ENCODE assay signal across 9 mouse cellular contexts in genomic region chr12:84038241-84038640, GRCm38 (mm10). TPM values are rescaled to one million over a fixed set of nuclear protein-coding genes. Genes with fewer than 3 reads are reported as not detected.
DNase-seq lines count a peak whose midpoint lies in the region; ATAC-seq and TF ChIP-seq lines count a peak whose summit lies in the region.
"Not testable (repeated sequence)": the region's sequence is repeated elsewhere in the genome, so short reads cannot be mapped to it uniquely, and the experiment has no call there.
"Had no signal": no experiment of that assay in that cellular context is flagged by ENCODE, and none has a peak within 500 bp of the region (broad histone marks: within the 10 kb centered on the region; RNA-seq: fewer than 3 reads in every experiment).

Acot4 (plus strand) TSS chr12:84038379.

- TF ChIP-seq POLR2A in liver, adult 2 months (IDR thresholded peaks at IDR 0.05; ENCODE audit: extremely low read depth, insufficient read depth, low read length), result 0 out of 2 replicates have a peak, but pooled peaks have one; percentile 46

- peak; percentile 69 for ATAC-seq in kidney, embryonic 16.5 days (ENCODE audit: low FRiP score, low TSS enrichment)
- peak; percentile 37; the same call in 1 of the 2 replicates for ATAC-seq in megakaryocyte progenitor cell, adult 5-6 weeks (replicated peaks; ENCODE audit: poor library complexity)

- H3K9ac ChIP-seq in kidney, embryonic 16.5 days (replicated peaks; ENCODE audit: low read length), result peak within 1 kb of the TSS; percentile 70
- H3K9ac ChIP-seq in liver, adult 2 months (ENCODE audit: low read depth, low read length), result peak within 1 kb of the TSS; percentile 89

- H3K4me2 ChIP-seq in kidney, embryonic 16.5 days (replicated peaks; ENCODE audit: low read depth, low read length), result peak within 1 kb of the TSS; percentile 75

- H3K4me3 ChIP-seq in E14TG2a.4 (replicated peaks; ENCODE audit: low read length), result peak within 1 kb of the TSS; percentile 77
- H3K4me3 ChIP-seq in brown adipose tissue, adult 24 weeks (ENCODE audit: insufficient read depth, low read depth, low read length), result peak within 1 kb of the TSS; percentile 68
- H3K4me3 ChIP-seq in forebrain, embryonic 10.5 days, result peak within 1 kb of the TSS; percentile 53
- peak within 1 kb of the TSS; percentile 50 for H3K4me3 ChIP-seq in kidney, embryonic 16.5 days (ENCODE audit: low read length)
- peak within 1 kb of the TSS; percentile 59 for H3K4me3 ChIP-seq in liver, adult 2 months (ENCODE audit: insufficient read depth, low read depth, low read length)

- not testable (repeated sequence) for TF ChIP-seq CTCF in E14TG2a.4 (conservative IDR thresholded peaks at IDR 0.05; ENCODE audit: low read length); liver, adult 2 months (IDR thresholded peaks at IDR 0.05; ENCODE audit: low read depth, low read length)

- peak within 1 kb of the TSS; percentile 52 for H3K27ac ChIP-seq in brown adipose tissue, adult 24 weeks (replicated peaks; ENCODE audit: low read depth, low read length)
- peak within 1 kb of the TSS; percentile 58 for H3K27ac ChIP-seq in forebrain, embryonic 10.5 days
- H3K27ac ChIP-seq in kidney, embryonic 16.5 days (ENCODE audit: low read length), result not testable (repeated sequence)
- peak within 1 kb of the TSS; percentile 80 for H3K27ac ChIP-seq in liver, adult 2 months (replicated peaks; ENCODE audit: insufficient read depth, low read depth, low read length)

- H3K9me3 ChIP-seq in E14TG2a.4 (ENCODE audit: low read length); kidney, embryonic 16.5 days (ENCODE audit: low read length): not testable (repeated sequence)
- H3K9me3 ChIP-seq in forebrain, embryonic 10.5 days, result peaks cover 16% of the 10 kb centered on the region

- H3K36me3 ChIP-seq in E14TG2a.4 (ENCODE audit: insufficient read depth, low read length); forebrain, embryonic 10.5 days (replicated peaks); kidney, embryonic 16.5 days (ENCODE audit: insufficient read depth, low read length); liver, adult 2 months (ENCODE audit: control insufficient read depth, insufficient read depth, low read length): not testable (repeated sequence)

- not testable (repeated sequence) for H3K79me2 ChIP-seq in liver, adult 2 months (ENCODE audit: control insufficient read depth, insufficient read depth, low read length)

- 14% methylated on average over 32 of the region's 32 CpGs for WGBS in forebrain, embryonic 10.5 days
- 2% methylated on average over 31 of the region's 32 CpGs for WGBS in kidney, embryonic 16.5 days
- WGBS in liver, adult 2 months, result 10% methylated on average over 32 of the region's 32 CpGs

- H3K4me1 ChIP-seq in E14TG2a.4 (replicated peaks; ENCODE audit: low read depth, low read length), result peaks cover 13% of the 10 kb centered on the region
- H3K4me1 ChIP-seq in brown adipose tissue, adult 24 weeks (ENCODE audit: control insufficient read depth, insufficient read depth, insufficient read length, low read length); forebrain, embryonic 10.5 days; kidney, embryonic 16.5 days (ENCODE audit: insufficient read depth, low read length): not testable (repeated sequence)
- peaks cover 31% of the 10 kb centered on the region for H3K4me1 ChIP-seq in liver, adult 2 months (ENCODE audit: control insufficient read depth, insufficient read depth, low read length)

- DNase-seq in forebrain, embryonic 10.5 days (ENCODE audit: extremely low spot score, low spot score), result peak; percentile 25
- DNase-seq in heart, postnatal 4 days, result peak; percentile 16
- DNase-seq in liver, adult 2 months (ENCODE audit: extremely low read depth, low read depth, low spot score), result peak; percentile 96
- peak; percentile 35 for DNase-seq in retina, embryonic 14.5 days (ENCODE audit: low spot score)

- H3K27me3 ChIP-seq in E14TG2a.4 (ENCODE audit: insufficient read depth, low read length), result peaks cover 14% of the 10 kb centered on the region
- peaks cover 14% of the 10 kb centered on the region for H3K27me3 ChIP-seq in forebrain, embryonic 10.5 days (ENCODE audit: poor library complexity, severe bottlenecking)
- H3K27me3 ChIP-seq in kidney, embryonic 16.5 days (ENCODE audit: insufficient read depth, low read length); liver, adult 2 months (ENCODE audit: control insufficient read depth, insufficient read depth, low read length): not testable (repeated sequence)

RNA-seq across cellular contexts. Expression of gene Acot4, which starts in this region (rescaled TPM):
- 1.5 and 2.8 TPM in 2 replicates for polyA plus RNA-seq in brown adipose tissue, adult 24 weeks (2012; ENCODE audit: insufficient read depth, insufficient read length, missing spikeins)
- 0.14 and 0.15 TPM in 2 replicates for polyA plus RNA-seq in forebrain, embryonic 10.5 days (2016; fragmentation: Nextera tagmentation; extraction: Ambion mirVana)
- total RNA-seq in heart, postnatal 4 days (2021), result 1 to 10 TPM; 1.3 to 1.5 TPM
- 8.0 and 11.5 TPM in 2 replicates for polyA plus RNA-seq in kidney, embryonic 16.5 days (2015; fragmentation: Nextera tagmentation; extraction: Ambion mirVana)
- total RNA-seq in liver, adult 2 months (2014; rRNA removed), result 43.4 and 53.4 TPM in 2 replicates
- polyA plus RNA-seq in liver, adult 2 months (2012; rRNA removed), result 44.7 and 71.6 TPM in 2 replicates
- total RNA-seq in megakaryocyte progenitor cell, adult 5-6 weeks (2015), result 0.07 TPM in 1 of 2 replicates, not detected in the other
- 0.03 TPM in 1 of 2 replicates, not detected in the other for total RNA-seq in megakaryocyte progenitor cell, adult 5-6 weeks (2017)
- total RNA-seq: neutrophil, adult 5-6 weeks had no signal

Comparison
In these comparisons a context has a peak if more than half of its experiments do, and no peak if none do; other contexts are left out.
1. RNA of gene Acot4 (total RNA-seq): 43.4 to 53.4 TPM in liver, adult 2 months; 1.3 to 1.5 TPM in heart, postnatal 4 days and 0.03 to 0.07 TPM in megakaryocyte progenitor cell, adult 5-6 weeks; every median in the first group is over 10 times any median in the second.
2. Peak in DNase-seq, H3K4me3 ChIP-seq and H3K27ac ChIP-seq in forebrain, embryonic 10.5 days; RNA of the gene not detected or under 1 TPM.
3. Peak in ATAC-seq in megakaryocyte progenitor cell, adult 5-6 weeks; RNA of the gene not detected or under 1 TPM.
4. DNase-seq: peak in every context shown above with its lines; median percentile 96 in liver, adult 2 months; 35 in retina, embryonic 14.5 days; 25 in forebrain, embryonic 10.5 days; 16 in heart, postnatal 4 days.
5. Peak in every context shown above with its lines, with median percentiles within 50 percentile points of each other: H3K4me3 ChIP-seq.